ENCODE assay signal across 8 mouse cellular contexts in genomic region chr10:61715462-61715837, GRCm38 (mm10). TPM values are rescaled to one million over a fixed set of nuclear protein-coding genes. Genes with fewer than 3 reads are reported as not detected.
A peak's percentile ranks its signal among the peaks of the same experiment; 100 is the strongest.
DNase-seq lines count a peak whose midpoint lies in the region; ATAC-seq and TF ChIP-seq lines count a peak whose summit lies in the region.

No protein-coding gene starts in this region.

- 4% methylated on average over 11 of the region's 11 CpGs for WGBS in kidney, adult 2 months
- WGBS in bone marrow, adult 2 months = 7% methylated on average over 11 of the region's 11 CpGs
- 3% methylated on average over 11 of the region's 11 CpGs for WGBS in hindbrain, embryonic 13.5 days
- WGBS in midbrain, embryonic 12.5 days = 2% methylated on average over 11 of the region's 11 CpGs

- no peak for DNase-seq in kidney, adult 2 months
- no peak for DNase-seq in kidney, adult 11 months
- no peak for DNase-seq in layer of hippocampus, postnatal 36 days
- DNase-seq in ovary, postnatal 10 days (ENCODE audit: low spot score) = no peak
- DNase-seq in layer of hippocampus, postnatal 25 days (ENCODE audit: extremely low spot score in 1 of 2, low spot score in 1 of 2) = no peak

- H3K27me3 ChIP-seq in kidney, adult 2 months (replicated peaks; ENCODE audit: control insufficient read depth, insufficient read depth, low read length) = no peaks in the 10 kb centered on the region
- H3K27me3 ChIP-seq in hindbrain, embryonic 13.5 days = peaks cover 41% of the 10 kb centered on the region
- peaks cover 29% of the 10 kb centered on the region for H3K27me3 ChIP-seq in midbrain, embryonic 12.5 days

- H3K4me2 ChIP-seq in hindbrain, embryonic 13.5 days = peak overlapping the region; percentile 83
- H3K4me2 ChIP-seq in midbrain, embryonic 12.5 days (replicated peaks) = peak overlapping the region; percentile 90

- H3K9ac ChIP-seq in hindbrain, embryonic 13.5 days = peak overlapping the region; percentile 67
- H3K9ac ChIP-seq in midbrain, embryonic 12.5 days (replicated peaks) = peak overlapping the region; percentile 49

- no peaks in the 10 kb centered on the region for H3K9me3 ChIP-seq in hindbrain, embryonic 13.5 days
- no peaks in the 10 kb centered on the region for H3K9me3 ChIP-seq in midbrain, embryonic 12.5 days

- peak overlapping the region; percentile 24; the same call in 1 of the 2 replicates for H3K27ac ChIP-seq in kidney, adult 2 months (ENCODE audit: insufficient read depth, low read depth, low read length)
- H3K27ac ChIP-seq in bone marrow, adult 2 months (ENCODE audit: control insufficient read depth, insufficient read depth, low read depth, low read length, poor library complexity) = no peak overlapping the region
- no peak overlapping the region for H3K27ac ChIP-seq in hindbrain, embryonic 13.5 days
- H3K27ac ChIP-seq in midbrain, embryonic 12.5 days (replicated peaks) = no peak overlapping the region

- TF ChIP-seq CTCF in kidney, adult 2 months (conservative IDR thresholded peaks at IDR 0.05; ENCODE audit: insufficient read depth, insufficient read length, low read depth, low read length) = no peak
- no peak for TF ChIP-seq CTCF in bone marrow, adult 2 months (IDR thresholded peaks at IDR 0.05; ENCODE audit: control insufficient read depth, insufficient read depth, low read length)

- H3K4me3 ChIP-seq in kidney, adult 2 months (ENCODE audit: insufficient read depth, low read depth, low read length) = peak overlapping the region; percentile 94
- peak overlapping the region; percentile 69 for H3K4me3 ChIP-seq in bone marrow, adult 2 months (replicated peaks; ENCODE audit: control insufficient read depth, low read depth, low read length)
- peak overlapping the region; percentile 52 for H3K4me3 ChIP-seq in hindbrain, embryonic 13.5 days
- H3K4me3 ChIP-seq in midbrain, embryonic 12.5 days = peak overlapping the region; percentile 53

- TF ChIP-seq POLR2A in kidney, adult 2 months (IDR thresholded peaks at IDR 0.05; ENCODE audit: low read depth, low read length) = no peak
- no peak for TF ChIP-seq POLR2A in bone marrow, adult 2 months (IDR thresholded peaks at IDR 0.05; ENCODE audit: borderline replicate concordance, control insufficient read depth, low read depth, low read length)

- ATAC-seq in hindbrain, embryonic 13.5 days (ENCODE audit: low FRiP score) = peak; percentile 57
- peak; percentile 30; the same call in 1 of the 2 replicates for ATAC-seq in midbrain, embryonic 12.5 days (ENCODE audit: low FRiP score, low read depth)

- peaks cover 11% of the 10 kb centered on the region; the same call in 1 of the 2 replicates for H3K4me1 ChIP-seq in kidney, adult 2 months (ENCODE audit: control insufficient read depth, insufficient read depth, low read length)
- H3K4me1 ChIP-seq in bone marrow, adult 2 months (ENCODE audit: control insufficient read depth, insufficient read depth, low read length) = peaks cover 3% of the 10 kb centered on the region; the same call in 1 of the 2 replicates
- peaks cover 10% of the 10 kb centered on the region for H3K4me1 ChIP-seq in hindbrain, embryonic 13.5 days (replicated peaks)
- peaks cover 7% of the 10 kb centered on the region for H3K4me1 ChIP-seq in midbrain, embryonic 12.5 days

- no peaks in the 10 kb centered on the region for H3K36me3 ChIP-seq in kidney, adult 2 months (ENCODE audit: control insufficient read depth, insufficient read depth, low read length)
- H3K36me3 ChIP-seq in hindbrain, embryonic 13.5 days = no peaks in the 10 kb centered on the region
- no peaks in the 10 kb centered on the region for H3K36me3 ChIP-seq in midbrain, embryonic 12.5 days

RNA-seq across cellular contexts. Expression of gene Aifm2, which starts 0.4 kb away (rescaled TPM):
- polyA plus RNA-seq in kidney, adult 2 months (2012; rRNA removed) = 27.7 and 29.0 TPM in 2 replicates
- 9.2 and 14.9 TPM in 2 replicates for polyA plus RNA-seq in bone marrow, adult 2 months (2011; ENCODE audit: insufficient read depth, insufficient read length, low replicate concordance, missing spikeins)
- 8.2 and 8.3 TPM in 2 replicates for polyA plus RNA-seq in hindbrain, embryonic 13.5 days (2015; fragmentation: Nextera tagmentation; extraction: Ambion mirVana)
- 6.7 and 7.3 TPM in 2 replicates for polyA plus RNA-seq in midbrain, embryonic 12.5 days (2016; fragmentation: Nextera tagmentation; extraction: Ambion mirVana)
- 1 to 10 TPM; 7.2 to 9.3 TPM for total RNA-seq in layer of hippocampus, postnatal 36 days (2021)
- 1 to 10 TPM; 5.8 to 6.4 TPM for total RNA-seq in layer of hippocampus, postnatal 25 days (2021)

RNA-seq across cellular contexts. Expression of gene Tysnd1, which starts 20.1 kb away (rescaled TPM):
- polyA plus RNA-seq in kidney, adult 2 months (2012; rRNA removed) = 75.4 and 101 TPM in 2 replicates
- 12.3 and 29.2 TPM in 2 replicates for polyA plus RNA-seq in bone marrow, adult 2 months (2011; ENCODE audit: insufficient read depth, insufficient read length, low replicate concordance, missing spikeins)
- polyA plus RNA-seq in hindbrain, embryonic 13.5 days (2015; fragmentation: Nextera tagmentation; extraction: Ambion mirVana) = 18.2 and 24.7 TPM in 2 replicates
- polyA plus RNA-seq in midbrain, embryonic 12.5 days (2016; fragmentation: Nextera tagmentation; extraction: Ambion mirVana) = 30.9 and 33.2 TPM in 2 replicates
- 10 to 100 TPM; 23.5 to 28.5 TPM for total RNA-seq in layer of hippocampus, postnatal 36 days (2021)
- 10 to 100 TPM; 22.9 to 27.1 TPM for total RNA-seq in layer of hippocampus, postnatal 25 days (2021)

RNA-seq across cellular contexts. Expression of gene Sar1a, which starts 35.4 kb away (rescaled TPM):
- 64.3 and 67.7 TPM in 2 replicates for polyA plus RNA-seq in kidney, adult 2 months (2012; rRNA removed)
- polyA plus RNA-seq in bone marrow, adult 2 months (2011; ENCODE audit: insufficient read depth, insufficient read length, low replicate concordance, missing spikeins) = 52.5 and 68.8 TPM in 2 replicates
- 194 and 201 TPM in 2 replicates for polyA plus RNA-seq in hindbrain, embryonic 13.5 days (2015; fragmentation: Nextera tagmentation; extraction: Ambion mirVana)
- 203 and 228 TPM in 2 replicates for polyA plus RNA-seq in midbrain, embryonic 12.5 days (2016; fragmentation: Nextera tagmentation; extraction: Ambion mirVana)
- 100 to 1,000 TPM; 120 to 122 TPM for total RNA-seq in layer of hippocampus, postnatal 36 days (2021)
- total RNA-seq in layer of hippocampus, postnatal 25 days (2021) = 100 to 1,000 TPM; 114 to 121 TPM
